Mouse (Mus musculus): ENCODE data around the gene Fmn2. TPM values are rescaled to one million over a fixed set of nuclear protein-coding genes. Genes with fewer than 3 reads are reported as not detected.

Gene Fmn2
- polyA plus RNA-seq, 1 experiment = 24.3 TPM

- DNase-seq = no peak
- Histone ChIP-seq H3K27ac (ENCODE audit: insufficient read depth, low read length) (no peak overlapping the region), H3K27me3 (ENCODE audit: control insufficient read depth, insufficient read depth, low read length) (no peaks in the 10 kb centered on the region), H3K4me3 (replicated peaks; ENCODE audit: insufficient read depth, low read depth, low read length) (no peak overlapping the region), H3K4me1 (ENCODE audit: control insufficient read depth, insufficient read depth, low read length) (no peaks in the 10 kb centered on the region)
- 95% methylated on average over 23 of the region's 23 CpGs for WGBS
- TF ChIP-seq CTCF (IDR thresholded peaks at IDR 0.05; ENCODE audit: borderline replicate concordance, insufficient read depth, low read depth, low read length) (no peak), POLR2A (IDR thresholded peaks at IDR 0.05; ENCODE audit: borderline replicate concordance, insufficient read depth, low read length) (no peak)
These were observed 335.2 kb downstream of the Fmn2 start for GRCm38 (mm10) chr1:174836861-174837260.

- no peak overlapping the region for H3K4me3 ChIP-seq (replicated peaks; ENCODE audit: insufficient read depth, low read depth, low read length)
- no peaks in the 10 kb centered on the region for H3K27me3 ChIP-seq (ENCODE audit: control insufficient read depth, insufficient read depth, low read length)
- WGBS = 90% methylated on average over 6 of the region's 6 CpGs
- no peak overlapping the region for H3K27ac ChIP-seq (ENCODE audit: insufficient read depth, low read length)
- no peaks in the 10 kb centered on the region for H3K4me1 ChIP-seq (ENCODE audit: control insufficient read depth, insufficient read depth, low read length)
- no peak for TF ChIP-seq POLR2A (IDR thresholded peaks at IDR 0.05; ENCODE audit: borderline replicate concordance, insufficient read depth, low read length)
- TF ChIP-seq CTCF (IDR thresholded peaks at IDR 0.05; ENCODE audit: borderline replicate concordance, insufficient read depth, low read depth, low read length) = no peak
- DNase-seq = no peak
These were observed 343.2 kb downstream of the Fmn2 start for GRCm38 (mm10) chr1:174844786-174845185.

GRCm38 (mm10) chr1:174856188-174856587 lies 354.6 kb downstream of the Fmn2 start:
- no peaks in the 10 kb centered on the region for H3K4me1 ChIP-seq (ENCODE audit: control insufficient read depth, insufficient read depth, low read length)
- no peak for DNase-seq
- no peaks in the 10 kb centered on the region for H3K27me3 ChIP-seq (ENCODE audit: control insufficient read depth, insufficient read depth, low read length)
- no peak overlapping the region for H3K4me3 ChIP-seq (replicated peaks; ENCODE audit: insufficient read depth, low read depth, low read length)
- WGBS = 86% methylated on average over 2 of the region's 2 CpGs
- no peak for TF ChIP-seq POLR2A (IDR thresholded peaks at IDR 0.05; ENCODE audit: borderline replicate concordance, insufficient read depth, low read length)
- TF ChIP-seq CTCF (IDR thresholded peaks at IDR 0.05; ENCODE audit: borderline replicate concordance, insufficient read depth, low read depth, low read length) = no peak
- H3K27ac ChIP-seq (ENCODE audit: insufficient read depth, low read length) = no peak overlapping the region

- TF ChIP-seq POLR2A (IDR thresholded peaks at IDR 0.05; ENCODE audit: borderline replicate concordance, insufficient read depth, low read length) (no peak), CTCF (IDR thresholded peaks at IDR 0.05; ENCODE audit: borderline replicate concordance, insufficient read depth, low read depth, low read length) (no peak)
- Histone ChIP-seq H3K27me3 (ENCODE audit: control insufficient read depth, insufficient read depth, low read length) (no peaks in the 10 kb centered on the region), H3K27ac (ENCODE audit: insufficient read depth, low read length) (no peak overlapping the region), H3K4me3 (replicated peaks; ENCODE audit: insufficient read depth, low read depth, low read length) (no peak overlapping the region), H3K4me1 (ENCODE audit: control insufficient read depth, insufficient read depth, low read length) (no peaks in the 10 kb centered on the region)
- DNase-seq = no peak
- WGBS = 55% methylated on average over 10 of the region's 10 CpGs
These were observed 358.9 kb downstream of the Fmn2 start for GRCm38 (mm10) chr1:174860407-174861118.

Other genes with a start within 250 kb of the Fmn2 start
- not detected in 2 replicates for gene Olfr419, start 249.8 kb upstream of the Fmn2 start, polyA plus RNA-seq (2012; rRNA removed)
- not detected in 2 replicates for gene Mptx1, start 171.3 kb upstream of the Fmn2 start, polyA plus RNA-seq (2012; rRNA removed)
- gene Olfr417, start 136.7 kb upstream of the Fmn2 start, polyA plus RNA-seq (2012; rRNA removed) = not detected in 2 replicates
- not detected in 2 replicates for gene Olfr248, start 110.8 kb upstream of the Fmn2 start, polyA plus RNA-seq (2012; rRNA removed)
- not detected in 2 replicates for gene Olfr414, start 77.8 kb upstream of the Fmn2 start, polyA plus RNA-seq (2012; rRNA removed)
- gene Olfr220, start 59.7 kb upstream of the Fmn2 start, polyA plus RNA-seq (2012; rRNA removed) = not detected in 2 replicates